Mouse (Mus musculus) bone marrow macrophage, adult 2 months (primary cell): ENCODE data around the gene Tnks1bp1.

Experiments used
- CTCF ChIP-seq: IDR thresholded peaks from 2 replicates; pipeline ENCODE4 v1.5.1; 2012; ENCODE audit warnings: low read depth, mild to moderate bottlenecking, low read length, moderate library complexity
- POLR2A ChIP-seq: IDR thresholded peaks from 2 replicates; pipeline ENCODE4 v1.6.1; 2012; ENCODE audit warnings: mild to moderate bottlenecking, low read depth, low read length, borderline replicate concordance

DNA sequence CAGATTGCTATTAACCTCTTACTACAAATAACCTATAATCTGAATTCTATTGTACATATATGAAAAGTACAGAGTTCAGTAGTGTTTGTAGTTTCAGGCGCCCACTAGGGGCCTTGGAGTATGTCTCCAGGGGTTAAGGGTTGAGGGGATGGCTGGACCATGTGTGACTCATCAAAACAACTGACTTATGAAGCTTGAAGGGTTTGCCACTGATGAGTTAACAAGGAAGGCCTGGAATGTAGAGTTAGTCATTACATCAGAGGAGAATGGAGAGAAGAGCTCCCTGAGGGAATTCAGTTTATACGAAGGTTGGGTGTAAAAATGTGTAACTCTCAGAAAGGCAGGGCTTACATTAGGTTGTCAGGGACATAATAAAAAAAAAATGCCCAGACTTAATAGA lies 50.2 kb downstream of the Tnks1bp1 start:
- no peak for TF ChIP-seq CTCF
- no peak for TF ChIP-seq POLR2A
